Mouse (Mus musculus) telencephalon, adult 2 months (tissue): ENCODE data around the gene Wdr1.
"Not testable (repeated sequence)": the region's sequence is repeated elsewhere in the genome, so short reads cannot be mapped to it uniquely, and the experiment has no call there.

Experiments used
- DNase-seq: peaks from one replicate; pipeline ENCODE4 v3.0.0-alpha.2; 2011; ENCODE audit warnings: low read depth, low spot score

Gene Wdr1

GRCm38 (mm10) chr5:38563121-38563520 lies at the start of gene Wdr1:
Wdr1 (minus strand) TSS chr5:38563221.
- DNase-seq: no peak

DNA sequence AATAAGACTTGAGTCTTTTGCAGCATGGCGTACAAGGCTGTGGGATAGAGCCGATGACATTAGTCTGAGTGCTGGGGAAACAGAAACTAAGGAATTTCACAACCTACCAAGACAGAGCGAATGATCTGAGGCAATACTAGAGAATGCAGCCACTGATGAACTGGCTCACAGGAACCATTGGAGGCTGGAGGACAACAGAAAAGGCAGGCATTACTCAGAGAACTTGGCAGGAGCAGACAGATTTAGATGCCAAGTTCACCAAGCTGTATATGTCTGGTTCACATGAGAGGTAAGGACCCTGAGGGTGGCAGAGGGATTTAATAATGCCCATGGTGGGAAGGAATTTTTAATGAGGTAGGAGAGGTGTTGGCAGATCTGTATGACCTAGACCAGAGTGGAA lies 48.1 kb upstream of the Wdr1 start:
- DNase-seq: no peak

DNA sequence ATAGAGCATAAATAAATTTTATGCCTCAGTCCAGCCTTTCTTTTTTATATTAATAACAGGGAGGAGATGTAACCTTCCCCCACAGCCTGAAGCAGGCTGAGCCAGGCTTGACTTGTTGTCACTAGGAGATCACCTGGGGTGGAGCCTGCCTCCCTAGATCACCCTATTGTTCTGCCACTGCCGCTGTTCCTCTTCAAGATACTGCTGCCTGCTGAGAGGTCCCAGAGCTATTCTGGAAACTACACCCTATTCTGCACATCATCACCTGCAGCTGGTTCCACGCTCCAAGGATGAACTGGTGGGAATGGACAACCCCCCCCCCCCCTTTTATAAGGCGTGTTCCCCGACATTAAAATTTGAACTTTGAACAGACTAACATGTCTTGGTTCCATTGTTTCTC lies 45.2 kb upstream of the Wdr1 start:
- not testable (repeated sequence) for DNase-seq

GRCm38 (mm10) chr5:38598647-38599304 lies 35.8 kb upstream of the Wdr1 start:
- DNase-seq: no peak

DNA sequence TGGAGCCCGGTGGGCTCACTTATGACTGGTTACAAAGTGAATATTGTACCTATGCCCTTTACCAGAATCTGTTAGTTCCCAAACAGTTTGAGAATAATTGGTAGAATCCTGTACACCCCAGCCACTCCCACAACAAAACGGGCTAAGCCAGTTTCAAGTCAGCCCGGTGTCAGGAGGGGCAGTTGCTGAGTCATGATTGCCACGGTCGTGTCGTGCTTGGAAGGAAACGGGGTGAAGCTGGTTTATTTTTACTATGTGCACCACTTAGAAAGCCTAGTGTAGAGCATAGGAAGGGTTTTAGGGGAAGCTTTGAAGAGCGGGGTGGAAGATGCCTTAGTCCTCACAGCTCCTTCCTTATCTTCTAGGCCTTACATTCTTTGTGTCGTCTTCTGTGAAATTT lies 25.9 kb upstream of the Wdr1 start:
- DNase-seq: no peak

- DNase-seq: no peak
Measured at GRCm38 (mm10) chr5:38585450-38585849, 22.4 kb upstream of the Wdr1 start.

- DNase-seq: peak; percentile 65
Measured at GRCm38 (mm10) chr5:38583026-38583425, 20.0 kb upstream of the Wdr1 start.

DNA sequence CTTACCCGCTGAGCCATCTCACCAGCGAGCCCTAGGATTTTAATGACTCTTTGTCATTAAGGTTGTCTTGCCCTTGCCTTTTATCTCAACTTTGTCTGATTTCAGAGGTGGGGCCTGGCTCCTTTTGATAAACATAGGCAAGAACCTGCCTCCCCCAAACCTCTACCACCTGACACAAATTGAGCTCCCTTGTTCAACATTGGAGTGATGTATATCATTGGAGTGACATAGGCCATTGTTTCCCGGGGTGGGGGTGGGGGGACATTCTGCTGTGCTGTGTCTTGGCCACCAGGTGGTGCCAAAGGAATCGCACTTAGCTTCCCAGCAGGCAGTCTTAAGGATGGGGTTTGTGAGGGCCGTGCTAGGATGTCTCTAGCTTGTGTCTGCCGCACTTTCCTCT lies 17.7 kb upstream of the Wdr1 start:
- DNase-seq: no peak

DNA sequence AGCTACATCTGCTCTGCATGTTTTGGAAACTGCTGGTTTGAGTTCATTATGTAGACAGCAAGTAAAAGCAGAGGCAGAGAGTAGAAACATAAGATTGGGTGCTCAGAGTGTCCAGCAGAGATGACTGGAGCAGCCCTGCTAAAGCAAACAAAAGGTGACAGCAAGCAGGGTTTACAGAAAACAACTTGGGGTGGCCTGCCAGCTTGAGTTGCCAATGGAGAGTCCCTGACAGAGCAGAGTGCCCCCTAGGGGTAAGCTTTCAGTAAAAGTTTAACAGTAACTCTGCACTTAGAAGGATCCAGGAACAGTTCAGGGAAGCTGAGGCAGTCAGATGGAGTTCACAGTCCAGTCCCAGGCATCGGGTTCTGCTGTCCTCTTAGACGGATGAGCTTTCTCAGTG lies 7.9 kb upstream of the Wdr1 start:
- DNase-seq: no peak

DNA sequence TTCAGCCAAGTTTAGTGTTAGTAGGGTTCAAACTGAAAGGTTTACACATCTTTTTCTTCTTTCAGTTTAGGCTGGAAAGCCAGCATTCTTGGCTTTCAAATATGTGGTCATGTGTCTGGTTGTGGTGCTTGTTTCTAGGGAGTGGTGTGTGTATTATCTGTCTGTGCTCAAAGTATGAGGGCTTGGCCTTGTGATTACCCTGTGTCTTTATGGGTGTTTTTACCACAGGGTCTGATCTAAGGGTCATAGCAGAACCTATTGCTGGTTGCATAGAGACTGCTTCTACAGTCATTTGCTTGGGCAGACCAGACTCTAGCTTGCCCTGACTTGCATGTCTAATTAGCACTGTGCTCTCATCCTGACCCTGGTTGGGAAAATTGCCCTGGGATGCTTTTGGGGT lies 5.6 kb upstream of the Wdr1 start:
- no peak for DNase-seq

GRCm38 (mm10) chr5:38564831-38565230 lies 1.8 kb upstream of the Wdr1 start:
- no peak for DNase-seq

- DNase-seq: peak; percentile 88
Measured at GRCm38 (mm10) chr5:38561426-38562024, 1.5 kb downstream of the Wdr1 start.

GRCm38 (mm10) chr5:38560586-38561425 lies 2.2 kb downstream of the Wdr1 start:
- DNase-seq: no peak

DNA sequence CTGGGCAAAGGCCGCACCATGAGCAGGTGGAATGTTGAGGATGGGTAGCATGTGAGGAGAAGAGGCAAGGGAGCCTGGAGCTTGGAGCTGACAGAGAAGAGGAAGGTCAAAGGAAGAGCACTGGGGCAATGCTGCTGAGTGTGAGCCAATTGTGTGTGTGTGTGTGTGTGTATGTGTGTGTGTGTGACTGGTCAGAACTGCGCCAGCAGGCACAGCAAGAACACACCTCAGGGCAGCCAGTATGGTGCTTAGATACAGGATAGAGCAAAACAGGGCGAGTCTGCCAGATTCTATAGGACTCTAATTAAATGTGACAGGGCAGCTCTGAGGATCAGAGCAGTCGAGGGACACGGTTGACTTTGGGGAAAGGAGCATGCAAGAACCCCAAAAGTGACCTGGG lies 4.2 kb downstream of the Wdr1 start:
- DNase-seq: no peak

GRCm38 (mm10) chr5:38557811-38558210 lies 5.2 kb downstream of the Wdr1 start:
- no peak for DNase-seq

DNA sequence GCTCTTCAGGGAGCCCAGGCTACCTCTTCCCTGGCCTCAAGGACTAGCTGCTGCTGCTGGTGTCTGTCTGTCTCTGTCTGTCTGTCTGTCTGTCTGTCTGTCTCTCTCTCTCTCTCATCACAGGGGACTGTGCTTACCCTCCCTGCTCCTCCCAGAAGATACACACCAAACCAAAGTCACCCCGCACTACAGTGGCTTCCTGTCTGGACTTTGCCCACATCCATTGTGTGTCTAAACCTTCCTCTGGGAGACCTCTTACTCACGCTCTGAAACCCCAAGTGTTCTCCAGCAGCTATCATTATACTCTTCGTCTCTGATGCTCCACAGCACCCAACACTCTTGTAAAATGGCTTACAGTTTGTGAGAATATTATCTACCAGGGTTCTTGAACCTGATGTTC lies 6.6 kb downstream of the Wdr1 start:
- DNase-seq: no peak

GRCm38 (mm10) chr5:38553953-38554352 lies 9.1 kb downstream of the Wdr1 start:
- DNase-seq: no peak

GRCm38 (mm10) chr5:38553491-38553890 lies 9.5 kb downstream of the Wdr1 start:
- DNase-seq: no peak

DNA sequence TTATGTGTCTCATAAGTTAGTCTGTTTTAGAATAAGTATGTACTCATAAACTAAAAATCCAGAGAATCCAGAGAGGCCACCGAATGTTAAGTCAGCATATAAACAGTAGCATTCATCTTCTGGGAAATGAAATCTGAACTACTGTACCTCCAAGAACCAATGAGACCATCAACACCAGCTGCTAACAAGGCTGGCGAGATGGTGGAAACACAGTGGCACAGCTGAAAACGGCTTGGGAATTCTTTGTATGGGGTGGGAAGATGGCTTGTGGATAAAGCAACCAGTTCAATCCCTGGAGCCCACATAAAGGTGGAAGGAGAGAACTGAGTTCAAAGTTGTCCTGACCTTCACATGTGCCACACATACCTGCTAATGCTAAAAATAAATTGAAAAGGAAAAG lies 10.4 kb downstream of the Wdr1 start:
- DNase-seq: no peak

GRCm38 (mm10) chr5:38550221-38550768 lies 12.7 kb downstream of the Wdr1 start:
- no peak for DNase-seq

- no peak for DNase-seq
Measured at GRCm38 (mm10) chr5:38549461-38549909, 13.5 kb downstream of the Wdr1 start.

DNA sequence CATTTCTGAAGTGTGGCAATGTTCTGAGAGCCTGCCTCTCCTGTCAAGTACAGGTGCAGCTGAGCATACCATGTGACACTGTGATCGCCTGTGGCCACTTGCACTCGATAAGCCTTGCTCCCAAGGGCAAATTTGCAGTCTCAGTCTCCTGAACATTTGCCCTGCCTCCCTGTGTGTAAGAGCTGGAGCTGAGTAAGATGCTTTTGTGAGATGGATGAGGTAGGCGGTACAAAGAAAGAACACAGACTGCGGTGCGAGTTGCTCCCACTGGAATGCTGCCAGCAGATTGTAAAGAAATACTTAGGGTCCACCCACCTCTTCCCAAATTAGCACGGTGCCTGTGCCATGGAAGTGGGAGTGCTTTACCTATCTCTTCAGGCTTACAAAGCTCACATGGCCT lies 15.6 kb downstream of the Wdr1 start:
- peak; percentile 97 for DNase-seq
